Mouse (Mus musculus) left cerebral cortex, adult 2 months (tissue): ENCODE data around the gene Bex1. TPM values are rescaled to one million over a fixed set of nuclear protein-coding genes. Genes with fewer than 3 reads are reported as not detected.

Source experiments
- DNase-seq, 2 experiments: peaks; one replicate each; pipeline ENCODE4 v3.0.0; 2021 to 2022; ENCODE audit warnings: low spot score in 2 of 2, mixed read lengths in 1 of 2; ENCODE audit errors: extremely low spot score in 1 of 2
- H3K27ac ChIP-seq: fragments of 200-600 bp; 2 replicates; pipeline ENCODE4 v1.8.1; 2022
- H3K4me3 ChIP-seq: fragments of 200-600 bp; 2 replicates; pipeline ENCODE4 v1.8.1; 2022
- CTCF ChIP-seq: fragments of 200-600 bp; IDR thresholded peaks from 2 replicates; pipeline ENCODE4 v1.8.1; 2022; ENCODE audit warnings: antibody characterized with exemption, mild to moderate bottlenecking, moderate library complexity
- intact Hi-C: fragments of 180-260 bp; cut with DNase I; formaldehyde crosslinking; loops from one replicate; pipeline ENCODE4 v1.15.1; 2025
- total RNA-seq, 2 experiments: library from RNA; stranded (reverse); gene quantifications; 2 replicates each; pipeline ENCODE4 v1.2.3; 2021

Bex1 gene
- total RNA-seq, 2 experiments from 2014 or later: 86.5 to 89.7 TPM

DNA sequence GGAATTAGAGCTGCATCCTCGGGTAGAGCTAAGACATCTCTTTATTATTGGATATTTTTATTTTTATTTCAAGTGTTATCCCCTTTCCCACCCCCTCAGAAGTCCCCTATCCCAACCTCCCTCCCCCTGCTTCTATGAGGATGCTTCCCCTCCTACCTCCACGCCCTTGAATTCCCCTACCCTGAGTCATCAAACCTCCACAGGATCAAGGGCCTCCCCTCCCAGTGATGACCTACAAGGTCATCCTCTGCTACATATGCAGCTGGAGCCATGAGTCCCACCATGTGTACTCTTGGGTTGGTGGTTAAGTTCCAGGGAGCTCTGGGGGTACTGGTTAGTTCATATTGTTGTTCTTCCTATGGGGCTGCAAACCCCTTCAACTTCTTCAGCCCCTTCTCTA, 1.9 kb downstream of the Bex1 start:
- H3K4me3 ChIP-seq: no peak overlapping the region
- no peak for TF ChIP-seq CTCF
- DNase-seq: no peak
- intact Hi-C loops: no loop called here
- no peak overlapping the region for H3K27ac ChIP-seq

DNA sequence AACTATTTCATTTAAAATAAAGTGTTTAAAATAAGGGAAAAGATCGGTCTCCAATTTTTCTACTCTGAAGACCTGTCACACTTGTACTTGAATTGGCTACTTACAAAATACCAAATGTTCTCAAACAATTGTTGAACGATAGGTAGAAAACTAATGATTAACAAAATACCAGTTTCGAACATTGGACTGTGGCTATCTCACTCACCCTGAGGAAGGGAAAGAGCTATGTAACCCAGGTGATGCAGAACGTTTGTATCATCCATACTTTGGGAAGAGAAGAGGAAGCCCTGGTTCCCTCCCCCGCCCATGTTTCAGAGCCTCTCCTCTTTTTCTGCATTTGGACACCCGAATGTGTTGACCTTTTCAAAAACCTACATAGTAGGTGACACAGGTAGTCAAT, 10.9 kb downstream of the Bex1 start:
- DNase-seq: no peak
- no peak for TF ChIP-seq CTCF
- H3K4me3 ChIP-seq: no peak overlapping the region
- intact Hi-C loops: no loop called here
- H3K27ac ChIP-seq: no peak overlapping the region; the same call in 1 of the 2 replicates

DNA sequence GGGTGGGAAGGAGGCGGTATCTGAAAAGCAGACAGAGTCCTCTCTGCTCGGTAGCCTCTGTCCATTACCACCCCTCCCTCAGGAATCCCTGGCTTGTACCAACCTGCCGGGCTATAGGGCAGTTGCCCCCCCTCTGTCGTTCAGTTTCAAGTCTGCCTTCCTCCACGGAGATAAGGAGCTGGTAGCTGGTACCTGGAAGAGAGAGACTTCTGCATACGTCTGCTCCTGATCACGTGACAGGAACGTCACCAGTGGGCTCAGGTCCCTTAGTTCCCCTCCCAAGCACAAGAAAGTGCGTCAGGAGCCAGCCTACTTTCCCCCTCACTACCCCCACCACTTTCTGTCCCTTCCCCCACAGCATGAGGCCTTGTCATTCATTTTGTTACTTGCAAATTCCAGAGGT, 11.6 kb downstream of the Bex1 start, which contains the start of gene Tceal5:
TSS of gene Tceal5 (minus strand) at position 213 of the 403 bp plus-strand sequence.
- Histone ChIP-seq H3K4me3 (peak within 1 kb of the TSS; percentile 54), H3K27ac (peak within 1 kb of the TSS; percentile 82)
- peak; percentile 33 to 52 for DNase-seq
- intact Hi-C loops: no loop called here
- TF ChIP-seq CTCF: no peak

DNA sequence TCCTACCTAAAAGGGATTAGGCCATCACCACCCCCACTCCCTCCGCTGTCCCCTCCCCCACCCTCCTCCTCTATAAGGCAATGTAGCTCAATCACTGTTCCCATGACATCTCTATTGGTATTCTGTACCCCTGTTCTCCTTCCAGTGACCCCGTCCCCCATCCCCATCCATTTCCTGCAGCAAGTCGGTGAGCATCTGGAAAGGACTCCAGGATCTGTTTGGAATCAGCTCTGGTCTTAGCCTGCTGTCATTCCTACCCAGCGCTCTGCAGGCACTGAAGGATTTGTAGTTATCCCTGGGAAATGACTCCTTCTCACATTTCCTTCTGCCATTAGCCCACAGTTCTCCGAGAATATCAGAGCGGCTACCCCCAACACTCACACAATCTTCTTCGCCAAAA, 12.1 kb downstream of the Bex1 start:
- no peak for TF ChIP-seq CTCF
- no peak for DNase-seq
- Histone ChIP-seq H3K4me3 (peak overlapping the region; percentile 54), H3K27ac (peak overlapping the region; percentile 82)
- intact Hi-C loops: no loop called here

DNA sequence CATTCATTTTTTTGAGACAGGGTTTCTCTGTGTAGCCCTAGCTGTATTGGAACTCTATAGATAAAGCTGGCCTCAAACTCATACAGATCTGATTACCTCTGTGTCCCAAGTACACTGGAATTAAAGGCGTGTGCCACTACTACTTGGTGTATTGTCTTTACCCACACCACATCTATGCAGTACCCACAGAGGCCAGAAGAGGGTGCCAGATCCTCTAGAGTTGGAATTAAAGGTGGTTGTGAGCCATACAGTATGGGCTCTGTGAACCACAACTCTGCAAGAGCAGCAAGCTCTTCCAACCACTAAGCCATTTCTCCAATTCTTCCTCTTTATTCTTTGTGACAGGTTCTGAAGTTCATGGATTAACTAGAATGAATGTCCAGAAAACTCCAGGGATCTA, 18.4 kb downstream of the Bex1 start:
- Histone ChIP-seq H3K4me3 (no peak overlapping the region), H3K27ac (no peak overlapping the region)
- DNase-seq: peak in 1 of 2 experiments; percentile 28
- peak; percentile 54 for TF ChIP-seq CTCF
- intact Hi-C loops: no loop called here

DNA sequence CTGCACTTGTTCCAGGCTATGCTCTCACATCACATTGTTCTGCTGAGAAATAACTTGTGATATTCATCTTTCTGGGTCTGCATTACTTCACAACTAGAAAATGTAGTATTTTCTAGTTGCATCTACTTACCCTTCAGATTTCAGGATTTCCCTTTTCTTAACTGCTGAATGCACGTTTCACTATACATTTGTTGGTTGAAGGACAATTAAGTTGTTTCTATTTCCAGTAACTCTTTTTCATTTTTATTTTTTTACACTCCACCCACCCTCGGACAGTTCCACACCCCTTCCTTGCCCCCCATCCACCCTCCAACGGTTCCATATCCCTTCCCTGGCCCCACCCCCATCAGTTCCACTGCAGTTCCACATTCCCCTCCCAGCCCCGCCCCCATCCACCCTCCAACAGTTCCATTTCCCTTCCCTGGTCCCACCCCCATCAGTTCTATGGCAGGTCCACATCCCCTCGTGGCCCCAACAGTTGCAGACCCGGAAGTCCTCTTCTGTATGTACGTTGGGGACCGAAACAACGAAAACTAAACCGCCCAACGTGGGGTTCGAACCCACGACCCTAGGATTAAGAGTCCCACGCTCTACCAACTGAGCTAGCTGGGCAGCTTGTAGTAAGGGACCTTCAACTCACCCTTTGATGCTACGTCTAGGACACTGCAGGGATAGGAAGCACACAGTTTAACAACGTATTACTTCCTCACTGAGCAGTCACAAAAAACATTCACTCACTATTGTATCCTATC, 19.9 kb downstream of the Bex1 start:
- Histone ChIP-seq H3K4me3 (no peak overlapping the region), H3K27ac (no peak overlapping the region)
- TF ChIP-seq CTCF: no peak
- DNase-seq: no peak
- intact Hi-C loops: no loop called here

DNA sequence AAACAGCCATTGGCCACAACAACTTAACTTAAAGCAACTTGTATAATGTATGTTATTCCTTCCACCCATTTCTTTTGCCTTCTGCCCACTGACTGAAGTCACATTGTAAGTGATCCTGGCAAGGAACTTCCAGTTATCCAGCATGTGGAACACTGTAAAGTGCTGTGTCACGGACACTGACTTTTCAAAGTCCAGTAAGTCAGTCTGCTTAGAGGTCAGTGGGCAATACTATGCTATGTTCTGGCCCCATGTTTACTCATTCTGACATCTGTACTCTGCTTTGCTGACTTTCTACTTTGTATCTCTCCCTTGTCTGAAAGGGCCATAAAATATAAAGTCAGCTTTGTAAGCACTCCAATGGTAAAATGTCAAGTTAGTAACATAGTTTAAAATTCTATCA, 32.2 kb downstream of the Bex1 start:
- DNase-seq: no peak
- Histone ChIP-seq H3K27ac (no peak overlapping the region), H3K4me3 (no peak overlapping the region)
- TF ChIP-seq CTCF: no peak
- intact Hi-C loops: no loop called here

DNA sequence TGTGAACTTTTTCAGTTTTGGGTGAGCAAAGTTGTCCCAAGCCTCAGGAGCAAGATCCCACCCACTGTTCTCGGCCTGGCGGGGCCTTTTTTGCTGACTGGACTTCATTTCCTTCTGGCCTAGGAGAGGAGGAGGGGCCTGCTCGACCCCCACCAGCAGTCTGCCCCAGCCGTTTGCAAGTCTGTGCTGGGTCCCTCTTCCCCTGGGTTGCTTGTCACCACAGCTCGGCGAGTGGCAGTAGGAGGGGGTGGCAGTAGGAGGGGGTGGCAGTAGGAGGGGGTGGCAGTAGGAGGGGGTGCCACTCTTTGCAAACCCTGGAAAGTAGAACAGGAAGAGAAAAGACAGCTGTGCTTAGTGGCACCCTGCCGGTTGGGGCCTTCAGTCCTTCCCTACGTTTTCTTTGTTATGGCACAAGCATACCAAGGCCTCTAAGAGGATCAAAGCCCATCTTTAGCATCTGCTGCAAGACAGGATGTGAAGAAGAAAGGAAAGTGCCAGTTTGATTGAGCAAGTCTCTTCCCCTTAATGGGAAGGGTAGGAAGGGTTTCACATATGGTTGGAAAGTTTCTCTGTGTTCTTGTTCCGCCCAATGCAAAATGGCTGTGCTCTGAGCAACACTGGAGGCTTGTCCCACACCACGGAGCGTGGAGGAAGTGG, 34.3 kb downstream of the Bex1 start:
- TF ChIP-seq CTCF: no peak
- intact Hi-C loops: no loop called here
- DNase-seq: no peak
- Histone ChIP-seq H3K27ac (no peak overlapping the region), H3K4me3 (no peak overlapping the region)

DNA sequence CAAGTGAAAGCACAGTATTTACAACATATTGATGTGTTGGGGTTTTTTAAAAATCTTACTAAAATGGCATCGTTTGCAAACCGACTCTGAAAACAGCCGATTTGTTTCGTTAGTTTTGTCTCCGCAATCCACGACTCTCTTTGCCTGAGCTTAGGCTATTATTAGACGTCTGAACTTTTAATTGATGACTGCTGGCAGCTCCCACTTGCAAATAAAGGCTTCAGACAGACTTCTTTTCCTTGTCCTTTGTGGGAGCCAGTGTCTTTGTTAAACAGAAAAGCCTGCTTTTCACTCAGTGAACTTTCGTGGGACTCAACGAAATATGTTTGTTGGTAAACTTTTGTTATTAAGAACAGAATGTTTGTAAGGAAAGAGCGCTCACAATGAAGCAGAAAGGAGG, 42.5 kb downstream of the Bex1 start:
- H3K27ac ChIP-seq: peak overlapping the region; percentile 69
- intact Hi-C loops: no loop called here
- no peak for DNase-seq
- H3K4me3 ChIP-seq: peak overlapping the region; percentile 49
- no peak for TF ChIP-seq CTCF

DNA sequence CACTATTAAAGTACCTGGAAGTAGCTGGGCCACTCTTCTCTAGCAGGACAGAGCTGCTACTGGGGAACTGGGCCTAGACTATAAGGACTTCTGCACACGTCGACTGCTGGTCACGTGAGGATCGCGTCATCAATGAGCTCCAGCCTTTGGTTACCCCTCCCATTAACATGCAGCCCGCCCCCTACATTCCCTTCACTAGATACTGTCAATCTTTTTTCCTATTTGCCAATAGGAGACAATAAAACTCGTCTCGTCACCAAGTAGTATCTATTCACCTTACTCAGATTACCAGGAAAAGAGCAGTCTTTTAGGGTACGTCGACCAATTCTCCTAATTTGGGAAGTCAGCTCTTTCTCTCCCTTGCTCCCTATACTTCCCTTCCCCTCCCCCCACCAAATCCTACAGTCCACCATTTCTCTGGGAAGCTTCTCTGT, 43.2 kb downstream of the Bex1 start, which contains the start of gene Tceal8:
TSS of gene Tceal8 (minus strand) at position 225 of the 434 bp plus-strand sequence.
- H3K4me3 ChIP-seq: peak within 1 kb of the TSS; percentile 49
- TF ChIP-seq CTCF: no peak
- peak; percentile 57 to 69 for DNase-seq
- H3K27ac ChIP-seq: peak within 1 kb of the TSS; percentile 69
- intact Hi-C loops: no loop called here

DNA sequence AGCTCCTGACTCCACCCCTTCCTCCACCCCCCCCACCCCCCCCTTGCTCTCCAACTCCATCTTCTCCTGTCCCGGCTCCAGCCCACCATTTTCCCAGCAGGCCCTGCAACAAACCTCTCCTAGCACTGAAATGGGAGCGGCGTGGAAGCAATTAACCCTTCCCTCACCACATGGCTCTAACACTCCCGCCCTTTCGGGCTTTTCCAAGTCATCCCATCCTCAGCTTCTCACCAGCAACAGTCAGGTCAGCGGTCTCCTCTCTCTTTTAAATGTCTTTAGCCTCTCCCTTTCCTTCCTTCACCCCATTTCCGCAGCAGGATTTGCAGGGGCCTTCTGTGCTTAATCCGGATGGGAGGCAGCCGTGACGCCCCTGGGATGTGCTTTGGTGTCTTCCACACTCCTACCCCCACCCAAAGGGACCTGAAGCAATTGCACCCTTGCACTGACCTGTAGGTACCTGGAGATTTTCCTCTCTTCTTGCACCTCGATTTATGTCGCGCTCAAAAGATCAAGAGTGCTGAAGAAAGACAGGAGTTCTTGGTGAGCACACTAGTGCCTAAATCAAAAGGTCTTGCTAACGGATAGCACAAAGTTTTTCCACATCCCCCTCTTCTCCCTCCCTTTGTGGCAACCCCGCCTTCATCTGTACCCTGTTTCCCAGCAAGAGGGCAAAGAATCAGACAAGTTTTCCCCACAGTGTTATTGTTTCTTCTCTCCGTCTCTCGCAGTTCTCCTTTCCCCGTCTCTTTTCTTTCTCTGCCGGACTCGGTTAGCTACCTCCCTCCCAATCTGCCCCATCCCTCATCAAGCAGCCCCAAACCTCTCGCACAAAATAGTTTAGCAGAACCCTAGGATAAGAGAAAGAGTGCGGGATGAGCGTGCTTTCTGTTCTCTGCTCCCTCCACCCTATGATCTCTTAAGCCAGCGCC, 43.9 kb downstream of the Bex1 start:
- peak overlapping the region; percentile 49 for H3K4me3 ChIP-seq
- DNase-seq: peak; percentile 39 to 43
- TF ChIP-seq CTCF: no peak
- peak overlapping the region; percentile 69 for H3K27ac ChIP-seq
- intact Hi-C loops: no loop called here
